Mouse (Mus musculus) urinary bladder, adult 2 months (tissue): ENCODE data around the gene 1700014D04Rik. TPM values are rescaled to one million over a fixed set of nuclear protein-coding genes. Genes with fewer than 3 reads are reported as not detected.
"Not testable (repeated sequence)": the region's sequence is repeated elsewhere in the genome, so short reads cannot be mapped to it uniquely, and the experiment has no call there.

ENCODE experiments used
- DNase-seq: peaks from one replicate; pipeline ENCODE4 v3.0.0; 2022; ENCODE audit warnings: low spot score
- polyA plus RNA-seq: library from polyadenylated mRNA; depleted of rRNA; stranded (reverse); fragments of >200 nt; gene quantifications from 2 replicates; pipeline ENCODE4 v1.2.3, GENCODE M21; 2012; rRNA removed

Gene 1700014D04Rik
- polyA plus RNA-seq: not detected in 2 replicates

DNA sequence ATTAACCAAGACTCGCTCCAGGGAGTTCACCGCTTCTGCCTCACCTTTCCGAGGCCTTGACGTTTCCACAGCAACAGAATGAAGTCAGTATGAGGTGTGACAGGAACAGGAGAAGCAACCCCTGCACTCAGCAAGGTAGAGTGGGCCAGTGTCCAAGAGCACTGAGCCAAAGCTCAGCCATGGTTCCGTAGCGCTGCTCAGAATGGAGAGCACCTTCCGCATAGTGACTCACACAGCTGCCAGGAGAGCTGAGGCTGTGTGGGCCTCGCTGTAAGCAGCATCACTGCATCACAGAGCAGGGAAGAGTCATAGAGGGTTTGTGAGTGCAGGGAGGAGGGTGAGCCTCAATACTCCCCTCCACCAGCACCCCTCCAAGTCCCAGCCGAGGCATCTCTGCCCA lies at the start of gene 1700014D04Rik:
Gene 1700014D04Rik (minus strand): TSS at position 42 of the 400 bp plus-strand sequence.
- no peak for DNase-seq

DNA sequence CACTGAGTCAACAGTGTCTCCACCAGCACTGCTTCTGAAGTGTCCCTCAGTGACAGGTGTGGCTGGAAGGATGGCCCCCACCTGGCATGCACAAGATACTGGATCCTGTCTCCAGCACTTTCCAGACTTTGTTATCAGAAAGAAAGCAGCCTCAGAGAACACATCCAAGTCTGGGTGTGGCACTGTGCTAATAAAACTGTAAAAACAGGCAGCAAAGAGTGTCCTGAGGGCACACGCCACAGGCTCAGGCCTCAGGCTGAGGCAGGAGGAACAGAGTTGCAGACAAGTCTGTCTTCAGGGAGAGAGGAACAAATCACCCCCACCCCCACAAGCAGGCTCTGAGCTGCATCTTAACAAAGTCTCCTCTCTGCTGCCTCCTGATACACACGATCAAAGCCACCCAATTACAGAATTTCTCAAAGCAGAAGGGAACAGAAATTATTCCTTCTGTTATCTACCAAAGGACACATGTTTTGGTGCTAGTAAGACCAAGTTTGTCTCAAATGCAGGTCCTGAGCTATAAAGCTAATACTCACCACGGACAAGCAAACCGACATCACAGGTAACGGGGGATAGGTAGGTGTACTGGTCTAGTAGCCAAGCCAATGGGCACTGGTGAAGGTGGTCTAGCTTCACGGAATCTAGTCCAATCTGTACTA lies 49.4 kb upstream of the 1700014D04Rik start:
- DNase-seq: no peak

DNA sequence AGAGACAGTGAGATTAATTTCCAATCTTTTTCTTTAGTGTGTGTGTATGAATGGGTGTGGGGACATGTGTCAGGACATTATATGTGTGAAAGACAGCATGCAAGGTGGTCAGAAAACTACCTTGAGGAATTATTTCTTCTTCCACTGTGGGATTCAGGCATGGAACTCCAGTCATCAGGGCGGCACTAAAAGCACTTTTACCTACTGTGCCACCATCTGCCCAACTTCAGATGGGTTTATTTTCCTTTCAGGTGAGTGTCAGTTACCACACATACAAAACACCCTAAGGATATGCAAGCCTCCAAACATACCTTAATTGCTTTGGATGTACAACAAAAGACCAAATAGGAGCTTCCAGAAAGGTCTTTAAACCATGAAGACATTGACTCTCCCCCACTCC lies 48.2 kb upstream of the 1700014D04Rik start:
- no peak for DNase-seq

DNA sequence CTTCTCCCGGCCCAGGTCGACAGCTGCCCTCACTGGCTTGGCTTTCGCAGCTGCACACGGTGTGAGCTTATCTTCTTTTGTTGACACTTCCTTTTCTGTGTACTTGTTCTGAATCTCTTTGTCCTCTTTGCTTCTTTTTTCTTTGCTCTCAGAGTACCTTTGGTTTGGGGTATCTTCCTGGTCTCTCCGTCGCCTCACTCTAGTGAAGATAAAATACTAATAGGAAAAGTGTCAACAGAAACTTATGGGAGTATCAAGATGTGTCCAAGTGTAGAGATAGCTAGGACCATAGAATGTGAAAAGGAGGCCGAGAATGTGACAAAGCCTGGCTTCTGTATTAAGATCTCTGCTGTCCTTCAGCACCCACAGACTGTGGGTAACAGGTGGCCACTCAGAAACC lies 35.6 kb upstream of the 1700014D04Rik start, which contains the start of gene Gm49354:
Gene Gm49354 (minus strand): TSS at position 101 of the 400 bp plus-strand sequence.
- no peak for DNase-seq

DNA sequence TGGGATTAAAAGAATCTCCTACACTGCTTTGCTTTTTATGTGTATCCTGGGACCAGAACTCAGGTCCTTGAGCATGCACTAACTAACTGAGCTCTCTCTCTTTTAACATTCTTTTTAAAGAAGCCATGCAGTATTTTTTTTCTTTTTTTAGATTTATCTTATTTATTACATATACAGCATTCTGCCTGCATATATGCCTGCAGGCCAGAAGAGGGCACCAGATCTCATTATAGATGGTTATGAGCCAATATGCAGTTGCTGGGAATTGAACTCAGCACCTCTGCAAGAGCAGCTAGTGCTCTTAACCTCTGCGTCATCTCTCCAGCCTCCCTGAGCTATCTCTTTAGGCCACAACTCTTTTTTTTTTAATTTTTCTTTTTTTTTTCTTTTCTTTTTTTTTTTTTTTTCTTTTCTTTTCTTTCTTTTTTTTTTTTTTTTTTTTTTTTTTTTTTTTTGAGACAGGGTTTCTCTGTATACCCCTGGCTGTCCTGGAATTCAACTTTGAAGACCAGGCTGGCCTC lies 33.3 kb upstream of the 1700014D04Rik start:
- DNase-seq: not testable (repeated sequence)

DNA sequence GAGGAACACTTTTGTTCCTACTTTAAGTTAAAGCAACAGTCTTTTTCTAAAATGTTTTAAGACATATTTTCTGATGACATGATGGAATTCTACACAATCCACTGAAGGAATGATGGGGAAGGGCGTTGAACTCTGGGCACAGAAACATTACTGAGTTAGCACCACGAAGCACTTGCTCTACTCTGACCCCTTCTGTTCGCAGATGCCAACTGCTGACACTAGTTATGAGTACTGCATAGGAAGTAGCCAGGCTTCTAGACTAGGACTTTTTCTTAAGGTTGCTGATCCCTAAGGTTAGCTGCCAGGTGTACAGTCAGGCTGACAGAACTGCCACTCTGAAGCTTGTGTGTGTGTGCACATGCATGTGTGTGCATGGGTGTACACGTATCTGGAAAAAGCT lies 32.7 kb upstream of the 1700014D04Rik start:
- DNase-seq: no peak

DNA sequence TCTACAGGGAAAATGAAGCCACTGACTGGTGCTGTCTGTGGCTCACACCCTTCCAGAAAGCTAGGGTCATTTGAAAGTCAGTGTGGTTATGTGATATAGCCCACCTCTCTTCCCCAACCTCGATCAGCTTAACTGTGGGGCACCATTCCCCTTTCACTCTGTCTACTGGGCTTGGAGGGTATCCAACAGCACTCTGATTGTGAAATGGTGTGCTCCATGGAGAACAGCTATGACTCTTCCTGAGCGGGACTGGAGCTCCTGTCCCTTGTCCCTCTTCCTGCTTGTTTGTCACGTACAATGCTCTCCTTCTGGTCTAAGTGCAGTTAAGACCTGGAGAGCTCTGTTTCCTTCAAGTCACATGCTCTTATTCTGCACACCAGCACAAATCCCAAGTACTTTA lies 28.6 kb upstream of the 1700014D04Rik start:
- no peak for DNase-seq

DNA sequence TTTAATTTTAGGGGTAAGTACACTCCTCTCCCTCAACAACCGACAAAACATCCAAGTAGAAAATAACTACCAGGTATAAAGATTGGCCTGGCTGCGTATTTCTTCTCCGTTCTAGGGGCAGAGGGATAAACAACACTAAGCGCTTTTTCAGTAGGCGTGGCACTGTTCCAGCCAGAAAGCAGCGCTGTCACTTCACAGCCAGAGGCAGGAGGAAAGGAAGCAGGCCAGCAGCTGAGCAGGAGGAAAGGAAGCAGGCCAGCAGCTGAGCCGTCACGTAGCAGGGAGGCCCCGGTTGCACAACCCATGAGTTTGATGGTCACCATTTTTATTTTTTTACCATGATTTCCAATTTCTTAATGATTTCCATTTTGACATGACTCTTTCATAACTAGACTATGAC lies 24.7 kb upstream of the 1700014D04Rik start:
- DNase-seq: no peak

DNA sequence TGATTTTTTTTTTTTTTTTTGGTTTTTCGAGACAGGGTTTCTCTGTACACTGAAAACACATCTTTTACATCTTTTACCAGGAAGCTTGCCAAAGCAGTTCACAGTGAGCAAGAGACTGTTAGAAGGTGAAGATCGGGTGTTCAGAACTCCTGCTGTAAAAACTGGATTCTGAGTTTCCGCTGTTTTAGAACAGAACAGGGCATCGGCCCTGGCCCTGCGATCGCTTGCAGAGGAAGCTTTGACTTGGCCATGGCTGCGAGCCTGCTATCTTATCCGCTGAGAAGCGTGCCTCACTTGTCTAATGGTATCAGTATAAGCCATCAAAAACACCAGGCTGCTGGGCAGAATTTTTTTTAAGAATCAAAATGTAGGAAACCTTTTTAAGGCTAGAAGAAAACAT lies 24.3 kb upstream of the 1700014D04Rik start:
- no peak for DNase-seq

DNA sequence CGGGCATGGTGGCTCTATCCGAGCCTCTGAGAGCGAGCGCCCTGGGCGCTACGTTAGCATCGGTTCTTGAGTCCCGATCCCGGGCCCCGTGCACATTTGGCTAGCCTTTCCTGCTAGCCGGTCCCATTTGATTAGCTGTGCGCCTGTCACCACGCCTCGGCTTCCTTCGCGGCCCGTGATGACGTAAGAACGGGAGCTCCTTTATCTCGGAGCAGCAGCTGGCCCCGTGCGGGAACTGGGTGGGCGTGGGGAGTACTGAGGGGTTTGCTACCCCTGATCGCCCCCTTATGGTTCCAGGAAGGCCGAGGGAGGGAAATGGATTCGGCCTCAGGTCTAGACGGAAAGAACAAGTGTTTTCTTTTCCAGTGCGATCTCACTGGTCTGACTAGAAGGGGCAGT lies 23.6 kb upstream of the 1700014D04Rik start:
- peak; percentile 73 for DNase-seq

DNA sequence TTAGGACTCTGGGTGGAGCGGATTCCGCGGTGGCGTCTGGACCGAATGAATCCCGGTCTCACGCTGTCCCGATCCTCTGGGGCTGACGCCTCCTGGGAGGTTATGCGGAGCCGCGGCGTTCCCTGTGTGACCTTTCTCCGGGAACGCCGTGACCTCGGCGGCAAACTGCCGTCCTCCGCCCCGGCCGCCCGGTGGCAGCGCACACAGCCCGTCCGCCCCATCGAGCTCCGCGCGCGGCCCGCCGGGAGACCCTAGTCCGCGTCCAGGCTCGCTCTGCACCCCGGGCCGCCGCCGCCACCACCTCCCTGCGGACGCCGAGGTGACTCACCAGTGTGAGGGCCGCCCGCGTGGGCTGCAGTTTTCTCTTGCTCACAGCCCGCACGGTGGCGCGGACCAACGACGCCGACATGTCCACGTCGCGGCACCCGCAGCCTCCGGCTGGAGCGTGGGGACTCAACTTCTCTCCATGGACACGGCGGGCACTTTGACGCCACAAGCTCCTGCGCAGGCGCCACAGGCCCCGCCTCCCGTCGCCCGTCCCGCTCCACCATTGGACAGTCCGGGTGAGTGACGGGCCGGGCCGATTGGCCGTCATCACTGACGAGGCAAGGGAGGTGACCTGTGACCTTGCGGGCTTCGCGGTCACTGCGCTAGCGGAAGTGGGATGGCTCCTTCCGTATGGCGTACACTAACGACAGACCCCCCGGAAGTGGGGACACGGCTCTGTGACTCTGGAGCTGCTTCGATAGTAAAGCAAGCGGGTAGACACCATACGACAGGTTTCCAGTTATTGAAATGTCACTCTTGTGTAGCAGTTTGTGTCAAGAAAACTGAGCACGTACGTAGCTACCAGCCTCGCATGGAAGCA lies 23.0 kb upstream of the 1700014D04Rik start, which contains the start of gene Isca1:
Gene Isca1 (minus strand): TSS at position 515 of the 868 bp plus-strand sequence.
- peak; percentile 99 for DNase-seq

DNA sequence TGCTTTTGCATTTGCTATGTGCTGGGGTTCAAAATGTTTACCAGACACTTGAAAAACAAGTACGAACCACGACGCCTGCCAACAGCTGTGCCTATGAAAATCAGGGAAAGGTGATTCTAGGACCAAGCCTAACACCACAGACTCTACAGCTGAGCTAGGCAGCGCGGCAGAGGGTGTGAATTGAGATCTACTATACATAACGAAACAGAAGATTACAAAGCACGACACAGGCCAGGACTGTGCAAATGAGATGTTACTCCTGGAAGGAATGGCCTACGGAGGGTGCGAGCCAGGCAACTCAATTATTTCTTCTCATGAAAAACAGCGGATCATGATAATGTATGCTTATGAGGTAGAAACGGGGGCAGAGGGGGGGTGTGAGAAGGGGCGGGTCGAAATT lies 22.0 kb upstream of the 1700014D04Rik start:
- DNase-seq: no peak

DNA sequence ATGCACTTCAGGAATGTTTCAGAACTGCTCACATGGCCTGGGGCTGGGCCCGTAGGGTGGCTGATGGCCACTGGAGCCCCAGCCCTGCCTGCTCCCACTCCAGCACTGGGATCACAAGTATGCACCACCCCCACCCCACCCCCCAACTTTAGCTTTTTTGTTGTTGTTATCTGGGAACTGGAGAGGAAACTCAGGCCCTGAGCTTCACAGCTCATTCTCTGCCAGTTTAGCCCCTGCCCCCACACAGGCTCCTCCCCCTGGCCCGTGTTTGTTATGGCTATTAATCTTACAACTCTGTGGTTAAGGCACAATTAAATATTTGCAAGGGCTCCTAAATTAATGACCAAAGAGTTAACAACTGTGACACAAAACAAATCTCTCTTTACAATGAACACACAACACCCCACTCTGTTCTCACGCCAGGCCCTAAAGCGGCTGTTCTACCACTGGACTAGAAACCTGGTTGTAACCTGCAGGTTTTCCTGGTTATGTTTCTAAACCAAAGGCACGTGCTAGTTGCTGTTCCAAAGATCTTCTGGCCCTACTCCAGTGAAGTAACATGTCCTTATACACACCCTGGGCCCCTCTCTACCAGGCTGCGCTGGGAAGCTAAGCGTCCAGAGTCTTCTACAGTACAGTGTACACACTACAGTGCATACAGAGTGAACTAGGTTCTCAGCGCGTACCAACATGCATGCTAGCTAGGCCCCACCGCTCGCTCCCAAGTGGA lies 20.4 kb upstream of the 1700014D04Rik start:
- no peak for DNase-seq

DNA sequence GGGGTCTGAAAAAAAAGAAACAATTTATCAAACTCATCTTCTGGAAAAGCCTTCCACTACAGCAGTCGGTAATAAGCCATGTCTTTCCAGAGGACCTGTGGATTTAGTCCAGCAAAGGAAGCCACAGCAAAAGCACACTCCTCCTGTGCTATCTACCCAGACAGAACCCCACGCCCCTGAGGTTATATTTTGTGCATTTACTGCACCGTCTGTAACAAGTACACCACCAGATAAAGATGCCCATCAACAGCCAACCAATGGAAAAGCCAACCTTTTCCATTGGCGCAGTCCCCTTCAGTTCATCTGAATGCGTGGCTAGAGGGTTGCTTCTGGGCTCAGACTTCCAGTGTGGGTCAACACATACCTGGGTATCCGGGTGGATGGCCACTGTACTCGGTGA lies 16.2 kb upstream of the 1700014D04Rik start:
- DNase-seq: no peak

DNA sequence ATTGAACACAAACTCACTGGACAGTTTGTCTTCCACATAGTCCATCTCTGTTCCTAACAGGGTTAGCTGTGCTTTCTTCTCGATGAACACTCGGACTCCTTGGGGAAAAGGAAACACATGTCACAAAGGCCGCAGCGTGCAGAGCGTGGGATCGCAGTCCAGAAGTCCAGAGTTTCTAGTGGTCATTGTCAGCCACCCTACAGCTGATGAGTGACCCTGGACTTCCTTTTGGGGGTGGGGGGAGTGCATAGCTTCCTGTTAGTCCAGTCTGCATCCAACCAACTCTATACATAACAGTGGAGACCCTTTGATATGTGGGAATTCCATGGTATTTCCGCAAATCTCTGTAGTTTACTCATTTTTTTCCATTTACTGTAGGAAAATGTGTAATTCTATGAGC lies 10.4 kb upstream of the 1700014D04Rik start:
- no peak for DNase-seq

DNA sequence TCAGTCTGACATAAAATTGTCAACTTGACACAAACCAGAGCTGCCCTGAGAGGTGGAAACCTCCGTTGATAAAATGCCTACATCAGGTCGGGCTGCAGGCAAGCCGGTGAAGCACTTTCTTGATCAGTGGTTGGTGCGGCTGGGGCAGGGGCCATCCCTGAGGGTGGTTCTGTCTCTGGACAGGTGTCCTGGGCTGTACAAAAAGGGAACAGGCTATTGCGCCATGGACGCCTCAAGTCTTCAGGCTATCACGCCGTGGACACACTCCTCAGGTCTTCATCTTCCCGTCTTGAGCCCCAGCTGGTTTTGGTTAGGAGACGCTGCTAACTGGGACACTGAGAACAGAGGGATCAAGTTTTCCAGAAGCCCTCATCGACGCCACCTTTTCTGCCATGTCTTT lies 3.8 kb upstream of the 1700014D04Rik start:
- no peak for DNase-seq

DNA sequence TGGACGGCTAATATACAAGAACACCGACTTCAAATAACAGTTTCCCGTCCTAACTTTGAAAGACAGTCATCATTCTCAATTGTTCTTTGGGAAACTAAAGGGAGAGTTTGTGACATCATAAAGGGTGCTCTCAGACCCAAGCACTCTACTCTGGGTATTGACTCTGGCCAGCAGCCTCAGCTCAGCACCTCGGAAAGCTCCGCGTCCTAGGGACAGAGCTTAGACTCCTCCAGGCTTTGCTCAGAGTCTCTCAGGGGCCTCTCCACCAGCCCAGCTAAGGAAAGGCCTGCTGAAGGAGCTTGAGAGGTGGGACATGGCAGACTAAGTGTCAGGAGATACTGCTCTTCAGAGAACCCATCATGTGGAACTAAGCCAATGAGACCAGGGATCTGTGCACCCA lies 388 bp downstream of the 1700014D04Rik start:
- DNase-seq: no peak

DNA sequence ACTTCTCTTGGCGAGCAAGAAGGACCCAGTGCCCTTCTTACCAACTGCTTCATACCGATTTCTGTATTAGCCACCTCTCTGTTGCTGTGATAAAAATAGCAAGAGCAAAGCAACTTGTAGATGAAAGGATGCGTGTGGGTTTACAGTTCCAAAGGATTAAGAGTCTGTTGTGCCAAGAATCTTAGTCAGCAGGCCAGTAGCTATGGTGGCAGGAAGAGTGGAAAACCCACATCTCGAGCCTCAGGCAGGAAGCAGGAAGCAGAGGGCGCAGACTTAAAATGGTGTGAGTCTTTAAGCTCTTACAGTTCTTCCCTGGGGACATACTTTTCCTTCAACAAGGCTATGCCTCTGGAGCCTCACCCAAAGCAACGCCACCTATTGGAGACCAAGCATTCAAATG lies 1.1 kb downstream of the 1700014D04Rik start:
- DNase-seq: no peak

DNA sequence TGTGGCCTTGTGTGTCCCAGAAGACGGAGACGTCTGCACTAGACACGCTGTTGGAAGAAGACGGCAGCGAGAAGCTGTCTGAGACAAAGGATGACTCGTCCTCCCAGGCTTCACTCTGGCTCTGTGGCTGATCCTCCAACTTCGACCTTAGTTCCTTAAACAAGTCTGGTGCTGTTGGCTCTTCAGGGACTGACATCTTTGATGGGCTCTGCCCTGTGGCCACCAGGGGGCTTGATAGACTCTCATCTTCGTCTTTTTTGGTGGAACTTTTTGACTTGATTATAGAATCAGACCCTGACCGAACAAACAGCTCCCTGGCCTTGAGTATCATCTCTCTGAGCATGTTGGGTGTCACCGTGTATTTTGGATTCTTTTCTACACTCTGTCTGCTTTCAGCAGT lies 4.9 kb downstream of the 1700014D04Rik start:
- no peak for DNase-seq

DNA sequence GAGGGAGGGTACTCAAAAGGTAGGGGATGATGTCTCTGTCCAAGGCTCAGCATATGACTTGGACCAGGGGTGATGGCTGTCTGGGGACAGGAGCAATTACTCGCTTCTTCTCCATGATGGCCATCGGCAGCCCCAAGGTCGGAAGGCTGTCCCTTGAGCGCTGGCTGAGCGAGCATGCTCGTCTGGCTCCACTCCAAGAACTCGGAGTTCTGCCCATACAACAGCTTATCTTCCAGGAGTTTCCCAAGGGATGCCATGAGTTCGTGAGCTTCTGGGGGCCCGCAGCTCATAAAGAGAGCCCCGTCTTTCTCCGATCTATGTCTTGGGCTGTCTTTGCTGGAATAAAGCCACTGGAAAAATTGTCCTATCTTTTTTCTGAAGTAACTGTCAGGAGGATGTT lies 5.5 kb downstream of the 1700014D04Rik start:
- DNase-seq: no peak

DNA sequence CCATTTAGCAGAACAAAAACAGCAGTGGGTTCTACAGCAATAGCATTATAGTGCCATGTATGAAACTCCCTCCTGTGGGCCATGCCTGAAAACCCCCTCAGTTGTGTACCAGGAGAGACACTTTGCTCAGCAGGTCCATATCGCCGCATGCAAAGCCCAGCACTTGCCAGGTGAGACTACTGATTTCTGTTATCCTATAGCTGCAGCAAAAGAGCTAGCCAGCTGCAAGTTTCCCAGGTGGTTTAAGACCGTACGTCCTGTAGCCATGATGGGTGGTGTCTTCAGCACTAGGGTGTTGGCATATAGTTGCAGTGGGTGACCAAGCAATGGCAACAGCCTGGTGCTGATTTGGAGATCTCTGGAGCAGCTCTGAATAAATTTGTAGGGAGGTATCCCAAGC lies 7.2 kb downstream of the 1700014D04Rik start:
- no peak for DNase-seq

DNA sequence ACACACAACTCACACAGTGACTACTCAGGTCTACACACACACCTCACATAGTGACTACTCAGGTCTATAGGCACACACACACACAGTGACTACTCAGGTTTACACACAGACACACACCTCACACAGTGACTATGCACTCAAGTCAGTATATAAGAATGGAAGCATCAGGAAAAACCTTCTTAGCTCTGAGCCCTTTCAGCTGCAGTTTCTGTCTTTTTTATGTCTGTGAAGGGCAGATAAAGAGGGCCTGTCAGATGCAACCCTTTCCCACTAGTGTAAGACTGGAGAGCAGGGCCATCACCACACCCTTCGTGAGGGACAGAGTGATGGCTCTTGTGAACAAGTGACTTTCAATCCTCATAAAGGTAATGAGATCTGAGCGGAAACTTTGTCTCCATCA lies 8.1 kb downstream of the 1700014D04Rik start:
- DNase-seq: no peak
